Mouse (Mus musculus): ENCODE results near the gene 3110070M22Rik. TPM values are rescaled to one million over a fixed set of nuclear protein-coding genes. Genes with fewer than 3 reads are reported as not detected.

The 3110070M22Rik gene
- 0.32 TPM for polyA plus RNA-seq (2017; shearing (Covaris generic))

GRCm38 (mm10) chr13:119487880-119488580 is at the start of gene 3110070M22Rik, which contains the start of gene Tmem267:
TSS of gene 3110070M22Rik (minus strand) at chr13:119488383.
TSS of gene Tmem267 (plus strand) at chr13:119488039.

DNA sequence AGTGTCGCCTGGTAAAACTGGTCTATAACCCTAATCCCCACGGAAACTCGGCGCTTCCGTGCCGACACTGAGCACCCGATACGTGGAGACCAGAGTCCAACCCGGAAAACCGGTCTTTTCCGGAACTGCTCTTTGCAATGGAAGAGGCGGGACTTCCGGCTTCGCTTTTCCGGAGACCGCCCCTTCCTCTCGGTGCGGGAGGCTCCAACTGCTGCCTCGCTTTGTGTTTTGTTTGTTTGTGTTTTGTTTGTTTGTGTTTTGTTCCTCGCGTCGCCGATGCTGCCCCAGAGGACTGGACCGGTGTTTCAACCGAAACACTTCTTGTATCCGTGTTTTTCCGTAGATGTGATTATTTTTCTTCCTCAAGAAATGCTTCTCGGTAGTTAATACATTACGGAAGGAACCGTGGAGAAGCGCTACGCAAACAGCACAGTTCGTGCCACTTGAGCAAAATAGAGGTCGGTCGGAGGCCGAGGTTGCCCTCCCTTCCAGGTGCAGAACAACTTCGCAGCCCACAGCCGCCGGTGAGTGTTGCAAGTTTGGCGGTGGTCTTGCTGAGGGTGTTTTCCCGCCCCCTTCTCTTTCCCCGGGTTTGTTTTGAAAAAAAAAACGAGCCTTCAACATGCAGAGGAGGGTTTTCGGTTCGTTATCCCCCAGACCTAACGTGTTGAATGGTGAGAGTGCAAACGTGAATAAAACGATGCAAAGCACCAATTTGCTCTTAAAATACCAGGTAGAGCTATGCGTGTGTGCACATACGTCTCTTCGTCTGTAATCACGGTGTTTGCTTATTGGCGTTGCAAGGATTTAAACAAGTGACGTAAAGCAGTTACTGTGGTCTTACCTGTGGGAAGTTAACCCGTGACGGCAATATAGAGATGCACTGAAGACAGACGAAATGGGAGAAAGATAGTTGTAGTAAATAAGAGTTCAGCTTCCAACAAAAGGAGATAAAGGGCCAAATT is 25.3 kb downstream of the 3110070M22Rik start, which contains the start of gene 4833420G17Rik:
TSS of gene 4833420G17Rik (plus strand) at position 173 of the 965 bp plus-strand sequence.

Other genes with a start within 250 kb of the 3110070M22Rik start
- 5.7 TPM for gene Paip1, start 59.8 kb downstream of the 3110070M22Rik start, polyA plus RNA-seq (2017; shearing (Covaris generic))
- 125 TPM for gene 4833420G17Rik, start 25.6 kb downstream of the 3110070M22Rik start, polyA plus RNA-seq (2017; shearing (Covaris generic))
- gene Tmem267, start 344 bp downstream of the 3110070M22Rik start, polyA plus RNA-seq (2017; shearing (Covaris generic)), result 1.7 TPM
- 0.10 TPM for gene Ccl28, start 135.4 kb upstream of the 3110070M22Rik start, polyA plus RNA-seq (2017; shearing (Covaris generic))
- 52.9 TPM for gene Hmgcs1, start 202.0 kb upstream of the 3110070M22Rik start, polyA plus RNA-seq (2017; shearing (Covaris generic))